Mouse (Mus musculus) Muller cell, postnatal 12 days (primary cell): ENCODE measurements at regions not wholly inside any gene's neighbourhood (a gene's known extent, or its start where the extent isn't known, plus 50 kb on each side); places are given as distances from the start of the nearest gene placed in this dataset.
A peak's percentile ranks its signal among the peaks of the same experiment; 100 is the strongest.

Experiments used
- DNase-seq: peaks from one replicate; pipeline ENCODE4 v3.0.0-alpha.2; 2015; ENCODE audit errors: inconsistent ontology term

DNA sequence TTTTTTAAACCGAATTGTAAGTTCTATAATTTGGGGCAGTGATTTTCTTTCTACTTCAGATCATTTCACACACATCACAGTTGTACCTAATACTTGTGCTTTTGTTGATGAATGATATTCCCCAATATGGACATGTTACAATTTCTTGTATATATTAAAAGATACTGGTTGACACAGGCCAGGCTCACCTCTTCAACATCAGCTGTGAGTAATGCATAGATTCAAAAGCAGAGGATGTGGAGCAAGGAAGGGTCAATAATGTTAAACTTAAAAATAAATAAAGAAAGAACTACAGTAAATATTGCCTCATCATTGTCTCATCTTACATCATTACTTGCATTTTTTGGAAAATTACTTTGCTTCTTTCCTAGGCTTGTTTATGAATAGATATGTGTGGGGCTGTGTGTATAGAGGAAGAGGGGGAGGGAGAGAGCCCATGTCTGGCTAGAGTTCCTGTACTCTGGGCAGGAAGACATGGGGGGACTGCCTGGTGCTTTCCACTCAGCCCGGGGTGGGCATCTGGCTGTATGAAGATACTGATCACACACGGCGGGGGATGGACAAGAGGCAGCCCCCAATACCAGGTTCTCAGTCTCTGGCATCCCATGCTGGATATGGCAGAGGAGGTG is 490.1 kb downstream of the Gm6377 start:
- no peak for DNase-seq

DNA sequence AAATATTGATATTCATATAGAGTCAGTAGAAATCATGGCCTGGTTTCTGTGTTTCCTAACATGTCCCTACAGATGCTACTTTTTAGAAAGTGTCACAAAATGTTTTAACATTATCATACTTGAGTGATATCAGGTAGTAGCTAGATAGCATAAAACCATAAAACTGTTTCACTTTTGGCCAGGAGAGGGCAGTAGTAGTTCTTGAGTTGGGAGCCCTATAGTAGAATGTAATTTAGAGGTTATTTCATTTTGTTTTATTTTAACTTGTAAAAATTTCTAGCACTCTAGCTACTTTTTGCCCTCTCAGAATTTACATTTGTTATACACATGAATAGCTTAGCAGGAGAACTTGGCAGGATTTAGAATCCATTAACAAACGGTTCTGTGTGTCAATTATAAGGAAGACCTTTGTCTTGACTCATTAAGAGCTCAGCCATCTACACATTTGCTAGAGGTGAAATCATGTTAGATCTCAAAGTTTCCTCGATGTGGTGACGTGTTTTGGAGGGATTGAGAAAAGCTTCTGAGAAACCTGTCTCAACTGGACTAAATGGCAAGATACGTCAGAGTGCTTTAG is 538.5 kb downstream of the Gm6377 start:
- DNase-seq, result peak; percentile 2

DNA sequence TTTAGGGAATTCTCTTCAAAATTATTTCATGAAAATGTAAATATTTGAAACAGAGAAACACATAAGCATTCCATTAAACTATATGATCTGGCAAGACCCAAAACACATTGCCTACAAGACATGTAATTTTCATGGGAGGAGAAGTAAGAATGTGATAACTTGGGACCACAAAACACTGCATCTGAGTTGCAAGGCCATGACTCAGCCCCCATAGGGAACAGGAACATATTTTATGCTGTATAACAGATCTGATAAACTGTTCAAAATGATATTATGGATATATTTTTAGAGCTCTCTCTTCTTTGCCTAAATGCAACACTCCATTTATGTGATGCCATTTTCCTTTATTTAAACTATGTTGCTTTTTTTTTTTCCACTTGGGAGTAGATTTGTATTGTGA is 539.4 kb downstream of the Gm6377 start:
- no peak for DNase-seq
